Mouse (Mus musculus) forelimb bud, embryonic 11.5 days (tissue): ENCODE data around the gene Nrros.

Experiments
- DNase-seq: peaks from one replicate; pipeline ENCODE4 v3.0.0-alpha.2; 2012; ENCODE audit warnings: low read depth, low spot score

Gene Nrros

GRCm38 (mm10) chr16:32165281-32165821 lies at the start of gene Nrros:
Gene Nrros, minus strand, starts transcription at chr16:32165594.
- peak; percentile 49 for DNase-seq

GRCm38 (mm10) chr16:32214804-32215576 lies 49.6 kb upstream of the Nrros start:
- DNase-seq: no peak

- DNase-seq: no peak
Observed at GRCm38 (mm10) chr16:32214156-32214555, 48.8 kb upstream of the Nrros start.

- DNase-seq: no peak
Observed at GRCm38 (mm10) chr16:32204902-32205301, 39.5 kb upstream of the Nrros start.

- no peak for DNase-seq
Observed at GRCm38 (mm10) chr16:32202681-32203080, 37.3 kb upstream of the Nrros start.

- DNase-seq: no peak
Observed at GRCm38 (mm10) chr16:32201004-32201325, 35.6 kb upstream of the Nrros start.

- peak; percentile 49 for DNase-seq
Observed at GRCm38 (mm10) chr16:32200256-32201003, 35.0 kb upstream of the Nrros start.

GRCm38 (mm10) chr16:32190011-32190441 lies 24.6 kb upstream of the Nrros start:
- DNase-seq: no peak

GRCm38 (mm10) chr16:32189109-32189508 lies 23.7 kb upstream of the Nrros start:
- DNase-seq: no peak

GRCm38 (mm10) chr16:32186056-32186455 lies 20.7 kb upstream of the Nrros start:
- no peak for DNase-seq

- no peak for DNase-seq
Observed at GRCm38 (mm10) chr16:32179333-32179901, 14.0 kb upstream of the Nrros start, which contains the start of gene Bex6. Gene Bex6, plus strand, starts transcription at chr16:32179823.

- DNase-seq: no peak
Observed at GRCm38 (mm10) chr16:32176896-32177686, 11.7 kb upstream of the Nrros start.

- DNase-seq: no peak
Observed at GRCm38 (mm10) chr16:32175029-32175428, 9.6 kb upstream of the Nrros start.

GRCm38 (mm10) chr16:32174340-32175005 lies 9.1 kb upstream of the Nrros start:
- DNase-seq: no peak

- no peak for DNase-seq
Observed at GRCm38 (mm10) chr16:32173401-32173800, 8.0 kb upstream of the Nrros start.

GRCm38 (mm10) chr16:32171031-32171731 lies 5.8 kb upstream of the Nrros start:
- DNase-seq: no peak

- no peak for DNase-seq
Observed at GRCm38 (mm10) chr16:32167819-32168545, 2.6 kb upstream of the Nrros start.

- no peak for DNase-seq
Observed at GRCm38 (mm10) chr16:32164396-32165027, 882 bp downstream of the Nrros start.

- no peak for DNase-seq
Observed at GRCm38 (mm10) chr16:32163891-32164290, 1.5 kb downstream of the Nrros start.
